Mouse (Mus musculus): ENCODE measurements around the gene Lrpap1.

The Lrpap1 gene

DNA sequence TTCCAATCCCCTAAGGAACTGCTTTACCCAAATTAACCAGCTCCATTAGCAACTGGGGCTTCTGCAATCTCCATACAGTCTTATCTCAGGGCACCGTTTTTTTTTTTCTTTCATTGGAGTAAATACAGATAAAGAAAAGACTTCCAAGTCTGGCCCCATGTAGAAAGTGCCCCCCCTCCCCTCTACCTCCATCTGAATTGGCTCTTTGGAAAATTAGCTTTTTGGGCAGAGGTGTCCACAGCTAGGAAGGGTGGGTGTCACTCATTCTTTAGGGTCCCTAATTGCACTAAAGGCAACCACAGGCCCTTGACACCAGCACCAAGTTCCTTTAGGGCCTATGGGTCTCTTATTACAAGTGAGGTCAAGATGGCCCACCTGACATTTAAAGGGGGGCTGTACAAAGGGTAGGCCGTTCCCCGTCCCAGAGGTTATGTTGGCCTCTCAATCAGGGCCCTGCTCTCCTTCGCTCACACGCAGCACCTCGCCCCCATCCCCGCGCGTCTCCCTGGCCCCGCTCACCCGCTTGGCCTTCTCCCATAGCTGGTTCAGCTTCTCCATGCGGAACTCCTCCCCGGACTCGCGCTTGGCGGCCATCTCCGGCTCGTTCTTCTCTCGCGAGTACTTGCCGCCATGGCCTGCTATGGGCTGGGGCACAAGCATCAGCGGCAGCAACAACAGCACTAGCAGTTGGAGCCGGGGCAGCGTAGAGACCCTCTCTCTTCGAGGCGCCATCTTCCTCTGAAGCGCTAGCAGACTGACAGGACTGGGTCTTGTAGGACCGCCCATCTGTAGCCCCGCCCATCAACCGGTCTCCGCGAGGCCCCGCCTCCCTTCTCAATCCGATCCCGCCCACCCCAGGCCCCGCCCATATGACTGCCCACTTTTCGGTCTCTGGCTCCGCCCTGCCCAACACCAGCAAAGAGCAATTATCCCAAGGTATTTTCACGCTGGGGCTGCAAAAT lies at the start of gene Lrpap1:
Gene Lrpap1, minus strand, starts transcription at position 807 of the 962 bp plus-strand sequence.
- DNase-seq: peak; percentile 86 to 90

DNA sequence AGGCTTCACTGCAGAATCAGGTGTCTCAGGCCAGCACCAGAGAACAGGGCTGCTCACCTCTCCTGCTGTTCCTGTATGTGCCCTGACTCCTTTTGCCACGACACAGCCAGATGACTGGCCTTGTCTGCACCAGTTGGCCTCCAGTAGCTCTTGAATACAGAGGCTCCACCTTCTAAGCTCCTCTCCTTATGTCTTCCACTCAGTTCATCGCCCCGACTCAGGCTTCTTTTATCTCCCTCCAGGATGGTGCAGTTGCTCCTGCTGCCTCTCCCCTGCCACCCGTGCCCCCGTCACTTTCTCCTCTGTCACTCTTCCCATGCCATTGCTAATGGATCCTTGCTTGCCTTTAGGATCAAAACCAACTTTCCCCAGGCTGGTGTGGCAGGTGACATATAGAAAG lies 44.4 kb upstream of the Lrpap1 start:
- no peak for DNase-seq

DNA sequence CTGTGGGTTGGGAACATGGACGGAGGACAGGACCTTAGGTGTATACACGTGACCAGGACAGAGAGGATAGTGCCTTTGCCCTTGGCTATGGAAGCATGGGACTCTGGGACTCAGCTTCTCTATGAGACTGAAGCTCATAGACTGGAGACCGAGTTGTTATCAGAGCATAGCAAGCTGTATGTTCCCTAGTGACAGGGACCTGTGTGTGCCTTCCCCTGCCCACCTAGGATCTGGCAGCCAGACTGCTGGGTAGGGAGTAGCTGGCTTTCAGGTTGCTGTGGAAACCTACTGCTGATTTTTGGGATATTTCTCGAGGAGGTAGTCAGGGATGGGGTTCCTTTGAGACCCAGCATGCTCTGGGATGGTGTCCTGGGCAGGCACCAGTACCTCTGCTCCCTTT lies 44.0 kb upstream of the Lrpap1 start:
- DNase-seq: no peak

DNA sequence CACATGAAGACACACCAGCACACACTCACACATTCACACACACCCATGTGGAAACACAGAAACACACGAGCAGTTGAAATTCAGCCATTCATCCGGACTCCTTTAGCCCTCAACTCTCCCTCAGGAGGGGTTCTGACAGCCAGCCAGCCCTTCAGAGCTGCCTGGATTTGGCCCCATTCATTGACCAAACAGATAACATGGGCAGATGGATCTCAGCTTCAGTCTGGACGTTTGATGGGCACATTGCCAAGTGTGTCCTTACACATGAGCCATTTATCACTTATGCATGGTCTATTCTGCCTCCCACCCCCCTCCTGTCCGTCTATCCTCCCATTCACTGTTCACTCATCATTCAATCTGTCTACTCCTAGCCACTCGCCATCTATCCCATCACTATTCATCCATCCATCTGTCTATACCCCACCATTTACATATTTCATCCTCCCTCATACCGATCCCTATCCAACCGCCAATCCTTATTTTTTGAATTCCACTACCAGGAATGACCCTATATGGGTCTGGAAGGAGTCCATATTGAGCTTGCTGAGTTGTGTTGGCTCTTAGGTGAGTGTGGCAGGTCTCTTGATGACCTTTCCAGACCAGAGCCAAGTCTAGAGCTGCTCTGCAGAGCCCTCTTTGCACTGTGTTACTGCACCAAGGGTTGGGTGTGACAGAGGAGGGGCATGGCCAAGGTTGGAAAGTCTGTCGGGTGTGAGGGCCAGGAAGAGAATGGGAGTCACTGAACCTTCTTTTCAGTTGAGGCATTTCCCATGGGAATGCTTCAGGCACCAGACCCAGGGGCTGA lies 42.6 kb upstream of the Lrpap1 start:
- DNase-seq: no peak

DNA sequence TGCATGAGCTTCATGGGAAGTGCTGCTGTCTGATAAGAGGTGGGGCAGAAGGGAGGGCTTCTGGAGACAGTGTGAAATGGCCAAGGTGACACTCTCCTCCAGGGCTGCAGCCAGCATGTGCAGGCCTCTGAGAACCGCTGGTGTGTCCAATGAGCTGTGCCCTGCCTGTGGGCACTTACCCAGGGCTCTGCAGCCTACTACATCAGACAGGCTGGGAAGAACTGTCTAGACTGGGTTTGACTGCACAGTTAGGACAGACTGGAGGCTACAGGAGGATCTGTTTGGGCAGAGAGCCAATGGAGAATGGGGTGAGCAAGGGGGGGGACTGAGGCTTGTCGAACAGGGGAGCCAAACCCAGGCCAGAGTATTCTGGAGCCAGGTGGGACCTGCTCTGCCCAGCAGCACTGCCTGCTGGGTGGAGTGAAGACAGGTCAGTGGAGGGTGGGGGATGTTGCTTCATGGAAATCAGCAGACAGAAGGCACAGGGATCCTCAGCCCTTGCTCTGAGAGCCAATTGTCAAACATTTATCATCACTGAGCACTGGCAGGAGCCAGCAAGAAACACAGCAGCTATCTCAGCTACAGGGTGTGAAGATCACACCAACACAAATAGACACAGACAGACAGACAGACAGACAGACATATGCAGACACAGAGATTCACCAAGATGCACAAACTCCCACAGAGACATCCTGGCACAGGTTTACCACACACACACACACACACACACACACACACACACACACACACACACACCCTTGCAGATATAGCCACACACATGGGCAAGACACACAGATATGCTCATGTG lies 41.8 kb upstream of the Lrpap1 start:
- no peak for DNase-seq

DNA sequence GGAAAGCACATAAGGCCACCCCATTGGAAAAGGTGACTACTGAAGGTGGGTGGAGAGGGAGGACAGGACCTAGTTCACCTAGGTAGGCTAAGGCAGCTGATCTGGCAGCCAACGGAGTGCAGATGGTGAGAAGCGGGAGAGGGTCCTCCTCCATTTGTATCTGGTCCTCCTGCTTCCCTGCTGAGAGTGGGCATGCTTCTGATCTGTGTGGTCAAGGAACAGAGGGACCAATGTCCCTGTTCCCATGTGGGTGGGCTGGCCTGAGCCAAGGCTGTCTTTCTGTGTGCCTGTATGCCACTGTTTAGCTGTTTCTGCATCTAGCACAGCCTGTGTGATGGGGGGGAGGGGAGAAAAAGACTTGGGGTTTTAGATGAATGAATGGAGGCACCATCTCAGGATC lies 41.2 kb upstream of the Lrpap1 start:
- no peak for DNase-seq

DNA sequence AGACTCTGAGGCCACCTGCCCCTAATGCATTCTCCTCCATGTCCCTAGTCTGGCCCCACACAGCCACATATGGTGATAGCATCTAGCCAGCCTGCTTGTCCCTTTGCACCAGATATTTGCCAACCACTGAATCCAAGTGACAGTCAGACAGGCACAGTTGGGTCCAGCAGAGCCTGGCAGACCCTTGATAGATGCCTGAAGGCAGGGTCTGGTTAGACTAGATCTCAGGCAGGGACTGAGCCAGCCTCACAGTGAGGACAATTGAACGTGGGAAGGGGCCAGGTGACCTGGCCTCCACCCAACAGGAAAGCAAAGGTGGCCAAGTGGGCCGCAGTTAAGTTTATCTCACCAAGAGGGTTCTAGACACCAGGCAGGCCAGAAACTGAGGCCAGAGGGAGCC lies 39.1 kb upstream of the Lrpap1 start:
- no peak for DNase-seq

DNA sequence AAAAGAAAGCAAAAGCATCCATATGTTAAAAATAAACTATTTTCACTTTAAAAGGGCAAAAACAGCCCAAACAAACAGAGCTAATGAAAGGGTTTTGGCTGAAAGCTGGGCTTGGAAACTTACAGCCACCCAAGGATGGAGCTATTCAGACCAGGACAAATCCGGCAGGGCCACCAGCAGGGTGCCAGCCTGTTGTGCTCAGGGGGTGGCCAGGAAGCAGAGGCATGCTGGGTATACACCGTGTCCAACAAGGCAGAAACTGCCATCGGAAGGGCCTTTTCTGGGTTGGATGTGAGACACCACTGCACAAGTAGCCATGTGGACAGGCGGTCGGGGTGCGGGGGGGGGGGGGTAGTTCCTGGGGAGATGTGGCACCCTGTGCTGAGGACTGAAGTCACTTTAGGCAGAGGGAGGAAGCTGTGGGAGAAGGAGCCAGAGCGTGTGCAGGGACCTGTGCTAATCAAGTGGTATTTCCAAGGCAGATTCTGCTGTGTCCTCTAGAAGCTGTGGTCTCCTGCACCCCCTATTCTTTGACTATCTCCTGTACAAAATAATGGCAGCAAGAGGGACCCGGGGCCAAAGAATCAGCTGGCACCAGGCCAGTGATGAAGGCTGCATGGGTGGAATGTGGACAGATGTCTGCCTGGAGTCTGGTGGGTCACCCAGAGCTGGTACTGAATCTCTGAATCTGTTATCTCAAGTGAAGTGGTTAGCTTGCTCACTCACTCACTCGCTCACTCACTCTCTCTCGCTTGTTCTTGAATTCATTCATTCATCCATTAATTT lies 38.1 kb upstream of the Lrpap1 start:
- DNase-seq: no peak

DNA sequence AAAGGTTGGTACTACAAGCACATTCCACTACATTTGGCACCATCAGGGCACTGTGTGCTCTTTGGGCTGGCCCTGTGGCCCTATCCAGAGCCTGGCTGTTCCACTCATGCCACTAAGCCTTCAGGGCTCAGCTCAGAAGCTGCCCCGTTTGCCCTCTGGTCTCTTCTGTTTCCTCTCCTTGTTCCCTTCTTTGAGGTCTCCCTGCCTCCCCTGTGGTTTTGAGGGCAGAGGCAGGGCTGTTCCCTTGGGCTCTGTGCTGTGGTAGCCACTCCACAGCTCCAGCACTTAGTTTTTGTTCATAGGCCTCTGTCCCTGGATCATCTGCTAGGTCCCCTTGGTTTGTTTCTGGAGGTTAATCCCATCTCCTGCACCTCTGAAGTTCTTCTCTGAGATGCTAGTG lies 37.3 kb upstream of the Lrpap1 start:
- DNase-seq: no peak

DNA sequence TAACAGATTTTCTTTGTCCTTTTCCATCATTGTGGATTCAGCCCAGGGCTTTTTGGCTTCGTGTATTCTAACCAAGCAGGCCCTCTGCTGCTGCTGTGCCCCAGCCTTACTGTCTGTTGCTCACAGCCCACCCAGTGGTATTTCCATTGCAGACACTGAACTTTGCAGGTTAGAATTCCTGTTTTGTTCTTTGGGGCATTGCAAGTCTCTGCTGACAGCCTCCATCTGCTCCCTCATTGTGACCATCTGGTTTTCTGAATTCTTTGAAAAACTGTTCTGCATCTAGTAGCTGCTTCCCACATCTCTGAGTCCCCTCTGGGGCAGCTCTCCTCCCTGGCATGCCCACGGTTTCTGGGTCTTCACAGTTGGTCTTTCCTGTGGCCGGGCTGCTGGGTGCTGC lies 35.8 kb upstream of the Lrpap1 start:
- DNase-seq: no peak

DNA sequence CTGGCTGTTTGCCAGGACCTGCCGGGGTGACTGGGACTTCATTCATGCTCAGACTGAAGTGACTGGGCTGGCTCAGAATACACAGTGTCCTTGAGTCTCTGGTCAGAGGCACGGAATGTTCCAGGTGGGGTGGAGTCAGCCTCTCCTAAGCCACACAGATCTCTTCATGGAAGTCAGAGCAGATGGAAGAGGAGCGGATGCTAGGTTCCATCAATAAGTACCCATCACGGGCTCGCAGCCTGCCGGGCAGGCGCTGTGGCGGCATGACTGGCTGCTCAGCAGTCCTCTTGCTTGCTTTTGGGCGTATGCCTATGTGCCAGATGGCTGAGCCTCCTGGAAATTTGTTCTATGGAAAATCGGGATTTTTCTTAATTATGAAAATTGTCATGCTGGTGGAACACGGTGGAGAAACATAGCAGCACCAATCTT lies 32.6 kb upstream of the Lrpap1 start:
- DNase-seq: peak; percentile 32 to 68

DNA sequence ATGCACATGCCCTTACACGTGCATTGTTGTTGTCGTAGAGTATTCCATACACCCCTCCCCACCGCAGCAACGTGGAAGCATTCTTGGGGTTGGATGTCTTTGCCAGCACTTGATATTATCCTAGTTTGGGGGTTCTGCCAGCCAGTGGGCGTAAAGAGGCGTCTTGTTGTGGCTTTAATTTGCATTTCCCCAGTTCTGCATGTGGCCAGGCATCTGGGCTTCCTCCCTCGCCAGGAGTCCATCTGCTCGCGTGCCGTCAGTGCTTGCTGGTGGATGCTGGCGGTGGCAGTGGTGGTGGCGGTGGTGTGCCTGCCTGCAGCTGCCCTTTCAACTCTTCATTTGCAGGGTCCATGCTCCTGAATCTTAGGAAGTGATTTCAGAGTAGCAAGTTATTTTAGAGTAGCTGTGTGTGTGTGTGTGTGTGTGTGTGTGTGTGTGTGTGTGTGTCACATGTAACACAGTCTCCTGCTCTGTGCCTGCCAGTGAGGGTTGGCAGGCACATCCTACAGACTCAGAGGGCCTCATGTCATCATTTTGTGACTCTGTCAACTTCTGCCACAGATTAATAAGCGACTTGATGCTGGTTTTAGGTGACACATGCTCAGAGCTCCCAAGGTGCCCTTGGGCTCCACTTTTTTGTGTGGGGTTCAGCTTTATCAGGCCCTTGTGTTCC lies 32.1 kb upstream of the Lrpap1 start:
- DNase-seq: no peak

DNA sequence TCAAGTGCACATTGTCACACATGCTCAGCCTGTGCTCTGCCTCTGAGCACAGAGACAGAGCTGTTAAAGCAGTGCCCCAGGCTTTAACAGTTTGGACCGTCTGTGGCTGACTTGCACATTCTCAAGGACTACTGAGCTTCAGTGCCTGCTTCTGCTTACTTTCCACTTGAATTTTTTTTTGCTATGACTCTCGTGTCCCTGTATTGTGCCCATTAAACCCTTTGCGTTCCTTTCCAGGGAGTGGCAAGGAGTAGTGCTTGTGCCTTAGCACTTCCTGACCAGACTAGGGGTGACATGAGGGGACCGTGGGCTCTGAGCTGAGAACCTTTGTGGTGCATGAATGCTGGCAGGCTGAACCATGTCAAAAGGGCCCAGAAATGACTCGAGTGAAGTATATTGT lies 30.3 kb upstream of the Lrpap1 start:
- peak in 1 of 2 experiments; percentile 35 for DNase-seq

DNA sequence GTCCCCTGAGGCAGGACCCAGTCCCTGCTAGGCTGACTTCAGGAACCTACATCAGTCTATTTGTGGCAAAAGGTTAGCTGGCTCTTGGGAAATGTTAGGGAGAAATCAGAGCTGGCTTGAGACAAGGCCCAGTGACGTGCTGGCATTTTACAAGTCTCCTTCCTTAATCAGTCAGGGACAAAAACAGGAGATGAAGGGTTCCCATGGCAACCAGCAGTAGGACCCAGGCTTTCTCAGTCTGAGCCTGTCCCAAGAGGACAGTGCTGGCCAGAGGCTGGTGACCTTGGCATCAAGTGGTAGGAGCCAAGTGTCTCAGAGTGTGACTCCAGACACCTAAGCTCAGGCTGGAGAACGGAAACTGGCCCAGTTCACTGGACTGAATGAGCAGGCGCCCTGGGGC lies 28.7 kb upstream of the Lrpap1 start:
- no peak for DNase-seq

DNA sequence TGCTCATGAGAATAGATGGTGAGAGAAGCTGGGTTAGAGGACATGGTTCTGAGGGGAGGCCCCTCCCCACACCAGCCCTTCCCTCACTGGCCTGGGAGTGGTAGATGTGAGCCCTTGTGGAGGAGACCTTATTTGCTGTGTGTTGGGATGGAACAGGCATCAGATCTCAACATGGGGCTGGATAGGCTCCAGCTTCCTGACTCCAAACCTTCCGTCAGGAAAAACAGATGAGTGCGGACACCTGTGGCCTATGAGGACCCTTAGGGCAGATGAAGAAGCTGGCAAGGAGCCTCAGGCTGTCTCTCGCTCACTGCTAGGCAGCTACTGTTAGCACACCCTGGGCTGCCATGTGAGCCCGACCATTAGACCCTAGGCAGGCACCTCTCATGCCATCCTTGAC lies 27.9 kb upstream of the Lrpap1 start:
- no peak for DNase-seq

DNA sequence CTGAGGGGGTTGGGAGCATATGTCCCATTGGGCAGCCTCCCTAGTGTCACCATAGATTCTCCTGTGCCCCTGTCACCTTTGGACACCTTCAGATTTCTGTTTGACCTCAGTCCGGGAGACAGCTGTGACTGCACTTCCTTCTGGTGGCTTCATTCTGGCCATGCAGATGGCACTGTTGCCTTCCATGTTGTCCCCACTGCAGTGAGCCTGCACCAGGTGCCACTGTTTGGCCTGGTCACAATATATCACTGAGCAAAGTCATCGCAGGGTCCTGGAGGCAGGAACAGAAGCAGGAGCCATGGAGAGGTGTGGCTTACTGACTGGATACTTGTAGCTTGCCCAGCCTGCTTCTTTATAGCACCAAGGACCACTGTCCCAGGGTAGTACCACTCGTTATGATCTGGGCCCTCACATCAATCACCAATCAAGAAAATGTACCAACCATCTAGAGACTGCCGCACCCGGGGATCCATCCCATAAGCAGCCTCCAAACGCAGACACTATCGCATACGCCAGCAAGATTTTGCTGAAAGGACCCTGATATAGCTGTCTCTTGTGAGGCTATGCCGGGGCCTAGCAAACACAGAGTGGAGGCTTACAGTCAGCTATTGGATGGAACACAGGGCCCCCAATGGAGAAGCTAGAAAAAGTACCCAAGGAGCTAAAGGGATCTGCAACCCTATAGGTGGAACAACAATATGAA lies 26.9 kb upstream of the Lrpap1 start:
- DNase-seq: no peak

DNA sequence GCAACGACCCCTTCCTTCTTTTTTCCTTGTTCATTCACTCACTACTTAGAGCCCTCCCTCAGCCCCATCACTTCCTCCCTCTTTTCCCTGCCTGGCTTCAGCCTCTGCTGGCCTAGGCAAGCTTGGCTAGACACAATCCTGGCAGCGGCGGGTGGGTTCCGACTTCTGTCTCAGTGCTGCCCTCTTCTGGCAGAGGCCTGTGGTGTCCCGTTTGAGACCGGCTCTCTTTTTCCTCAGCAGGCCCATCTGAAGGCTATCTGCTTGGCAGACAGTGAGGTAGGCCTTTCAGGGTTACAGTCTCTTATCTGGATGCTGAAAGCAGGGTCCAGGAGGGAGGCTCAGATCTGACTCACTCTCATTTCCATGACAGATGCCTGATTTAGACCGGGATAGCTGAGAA lies 26.2 kb upstream of the Lrpap1 start:
- peak; percentile 84 to 89 for DNase-seq

DNA sequence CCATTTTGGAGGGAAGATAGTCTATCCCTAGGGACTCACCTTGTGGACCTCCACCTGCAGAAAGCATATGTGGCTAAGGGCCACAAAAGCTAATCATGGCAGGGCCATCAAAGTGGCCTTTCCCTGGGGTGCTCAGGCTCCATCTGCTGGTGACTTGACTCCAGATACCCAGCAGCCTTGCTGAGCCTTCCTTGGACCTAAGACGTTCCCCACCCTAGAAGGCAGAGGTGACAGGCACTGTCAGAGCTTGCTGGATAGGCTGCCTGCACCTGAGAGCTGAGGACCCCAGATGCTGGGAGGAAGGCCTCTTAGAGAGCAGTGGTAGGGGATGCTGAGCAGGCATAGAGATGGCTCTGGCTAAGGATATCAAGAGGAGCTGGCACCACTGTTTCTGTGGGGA lies 25.7 kb upstream of the Lrpap1 start:
- DNase-seq: no peak

DNA sequence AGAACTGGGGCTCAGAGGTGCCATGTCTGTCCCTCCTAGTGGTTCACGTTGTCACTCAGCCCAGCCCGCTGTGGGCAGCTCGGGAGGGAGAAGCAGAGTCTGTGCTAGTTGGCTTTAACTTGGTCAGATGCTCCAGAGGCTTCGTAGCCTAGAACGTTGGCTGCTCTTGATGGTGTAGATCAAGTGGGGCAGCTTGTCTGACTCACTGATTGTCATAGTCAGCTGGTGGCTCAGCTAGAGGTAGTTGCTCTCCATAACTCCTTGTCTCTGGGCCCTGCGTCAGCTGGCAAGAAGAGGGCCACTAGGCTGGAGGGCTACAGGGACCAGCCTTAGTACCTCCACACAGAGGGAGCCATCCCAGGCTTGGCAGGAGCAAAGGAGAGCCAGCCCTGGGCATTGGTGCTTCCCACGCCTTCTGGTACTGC lies 24.2 kb upstream of the Lrpap1 start:
- DNase-seq: no peak

DNA sequence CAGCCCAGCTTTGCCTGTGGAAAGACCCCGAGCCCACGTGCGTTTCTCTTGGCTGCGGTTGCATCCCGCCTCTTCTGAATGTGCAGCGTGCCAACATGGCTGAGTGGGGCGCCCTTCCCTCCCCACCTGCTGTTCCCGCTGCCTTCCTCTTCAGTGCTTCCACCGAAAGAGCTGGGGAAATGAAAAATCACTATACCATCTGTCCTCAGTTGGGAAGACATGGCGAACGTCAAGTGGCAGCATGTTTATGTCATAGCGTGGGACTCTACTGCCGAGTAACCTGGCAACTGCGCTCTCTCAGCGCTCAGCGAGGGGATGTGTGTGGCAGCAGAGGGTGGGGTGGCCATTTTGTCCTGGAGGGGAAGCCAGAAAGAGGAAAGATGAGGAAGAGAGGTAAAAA lies 23.6 kb upstream of the Lrpap1 start:
- DNase-seq: no peak

DNA sequence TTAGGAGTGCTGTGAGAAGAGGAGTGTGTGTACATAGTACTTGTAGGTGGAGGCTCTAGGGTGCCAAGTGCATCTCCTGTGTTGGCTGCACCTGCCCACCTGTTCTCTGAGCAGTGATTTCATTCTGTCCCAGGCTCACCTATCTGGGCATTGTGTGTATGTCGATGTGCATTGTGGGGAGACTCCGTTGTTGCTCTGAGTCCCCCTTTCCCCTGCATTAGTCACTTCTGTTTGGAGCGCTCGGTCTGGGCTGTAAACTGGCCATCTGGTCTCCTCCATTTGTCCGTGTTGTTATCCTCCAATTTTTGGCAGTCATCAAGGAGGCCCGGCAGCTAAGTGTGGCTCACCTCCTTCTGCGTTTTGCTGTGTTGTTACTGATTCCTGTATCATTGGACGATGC lies 14.5 kb upstream of the Lrpap1 start:
- no peak for DNase-seq
